30 mouse cellular contexts compared by ENCODE assay signal in genomic region chr17:86824502-86825162, GRCm38 (mm10).
A peak's percentile ranks its signal among the peaks of the same experiment; 100 is the strongest.
DNase-seq lines count a peak whose midpoint lies in the region; ATAC-seq lines count a peak whose summit lies in the region.
"Had no signal": no experiment of that assay in that cellular context is flagged by ENCODE, and none has a peak within 500 bp of the region (broad histone marks: within the 10 kb centered on the region; RNA-seq: fewer than 3 reads in every experiment).

No protein-coding gene starts in this region.

- no peaks in the 10 kb centered on the region for H3K9me3 ChIP-seq in limb, embryonic 11.5 days (ENCODE audit: control insufficient read depth, low read length)
- no peaks in the 10 kb centered on the region for H3K9me3 ChIP-seq in limb, embryonic 10.5 days (replicated peaks)
- no peaks in the 10 kb centered on the region for H3K9me3 ChIP-seq in kidney, embryonic 16.5 days (ENCODE audit: low read length)
- H3K9me3 ChIP-seq: embryonic facial prominence, embryonic 12.5 days; heart, embryonic 15.5 days; hindbrain, embryonic 13.5 days; kidney, embryonic 15.5 days; limb, embryonic 15.5 days; lung, embryonic 15.5 days; neural tube, embryonic 12.5 days had no signal

- no peak overlapping the region for H3K27ac ChIP-seq in limb, embryonic 11.5 days (replicated peaks; ENCODE audit: low read depth, low read length)
- H3K27ac ChIP-seq in limb, embryonic 10.5 days, result no peak overlapping the region
- no peak overlapping the region for H3K27ac ChIP-seq in kidney, embryonic 16.5 days (ENCODE audit: low read length)
- H3K27ac ChIP-seq: embryonic facial prominence, embryonic 12.5 days; heart, embryonic 15.5 days; hindbrain, embryonic 13.5 days; kidney, embryonic 15.5 days; limb, embryonic 15.5 days; liver, embryonic 14.5 days; lung, embryonic 15.5 days; macrophage; neural tube, embryonic 12.5 days had no signal

- 91% methylated on average over 18 of the region's 18 CpGs for WGBS in limb, embryonic 11.5 days
- 92% methylated on average over 18 of the region's 18 CpGs for WGBS in limb, embryonic 10.5 days
- 79% methylated on average over 18 of the region's 18 CpGs for WGBS in kidney, embryonic 16.5 days

- intact Hi-C loops in heart, postnatal 25 days (cut with DNase I), result no loop called here

- H3K4me3 ChIP-seq in limb, embryonic 11.5 days (ENCODE audit: low read depth, low read length), result no peak overlapping the region
- H3K4me3 ChIP-seq in limb, embryonic 10.5 days, result no peak overlapping the region
- no peak overlapping the region for H3K4me3 ChIP-seq in kidney, embryonic 16.5 days (ENCODE audit: low read length)
- H3K4me3 ChIP-seq: embryonic facial prominence, embryonic 12.5 days; heart, embryonic 15.5 days; hindbrain, embryonic 13.5 days; kidney, embryonic 15.5 days; limb, embryonic 15.5 days; lung, embryonic 15.5 days; myocyte; neural tube, embryonic 12.5 days had no signal

- no peaks in the 10 kb centered on the region for H3K27me3 ChIP-seq in limb, embryonic 11.5 days (ENCODE audit: control insufficient read depth, insufficient read depth, low read length)
- H3K27me3 ChIP-seq in limb, embryonic 10.5 days (ENCODE audit: low read depth, poor library complexity, severe bottlenecking), result no peaks in the 10 kb centered on the region
- no peaks in the 10 kb centered on the region for H3K27me3 ChIP-seq in kidney, embryonic 16.5 days (ENCODE audit: insufficient read depth, low read length)
- H3K27me3 ChIP-seq: embryonic facial prominence, embryonic 12.5 days; heart, embryonic 15.5 days; hindbrain, embryonic 13.5 days; kidney, embryonic 15.5 days; limb, embryonic 15.5 days; lung, embryonic 15.5 days; neural tube, embryonic 12.5 days had no signal

- H3K4me2 ChIP-seq in limb, embryonic 11.5 days (ENCODE audit: low read depth, severe bottlenecking), result no peak overlapping the region
- H3K4me2 ChIP-seq in kidney, embryonic 16.5 days (replicated peaks; ENCODE audit: low read depth, low read length), result no peak overlapping the region
- H3K4me2 ChIP-seq: embryonic facial prominence, embryonic 12.5 days; heart, embryonic 15.5 days; hindbrain, embryonic 13.5 days; kidney, embryonic 15.5 days; limb, embryonic 15.5 days; lung, embryonic 15.5 days; midbrain, embryonic 11.5 days; neural tube, embryonic 12.5 days had no signal

- no peaks in the 10 kb centered on the region for H3K36me3 ChIP-seq in limb, embryonic 11.5 days (ENCODE audit: control insufficient read depth, insufficient read depth, low read length)
- no peaks in the 10 kb centered on the region for H3K36me3 ChIP-seq in limb, embryonic 10.5 days
- H3K36me3 ChIP-seq in kidney, embryonic 16.5 days (ENCODE audit: insufficient read depth, low read length), result peaks cover 4% of the 10 kb centered on the region; the same call in 1 of the 2 replicates
- H3K36me3 ChIP-seq: embryonic facial prominence, embryonic 12.5 days; heart, embryonic 15.5 days; hindbrain, embryonic 13.5 days; limb, embryonic 15.5 days; lung, embryonic 15.5 days; neural tube, embryonic 12.5 days had no signal

- H3K9ac ChIP-seq in limb, embryonic 11.5 days (ENCODE audit: low read length), result no peak overlapping the region
- H3K9ac ChIP-seq in kidney, embryonic 16.5 days (replicated peaks; ENCODE audit: low read length), result no peak overlapping the region
- H3K9ac ChIP-seq: embryonic facial prominence, embryonic 12.5 days; forebrain, postnatal 0 days; heart, embryonic 15.5 days; hindbrain, embryonic 13.5 days; kidney, embryonic 15.5 days; limb, embryonic 15.5 days; liver, embryonic 14.5 days; lung, embryonic 15.5 days; neural tube, embryonic 12.5 days had no signal

- H3K4me1 ChIP-seq in limb, embryonic 11.5 days (ENCODE audit: control insufficient read depth, insufficient read depth, low read length), result peaks cover 3% of the 10 kb centered on the region; the same call in 1 of the 2 replicates
- H3K4me1 ChIP-seq in limb, embryonic 10.5 days, result peaks cover 5% of the 10 kb centered on the region; the same call in 1 of the 2 replicates
- no peaks in the 10 kb centered on the region for H3K4me1 ChIP-seq in kidney, embryonic 16.5 days (ENCODE audit: insufficient read depth, low read length)
- H3K4me1 ChIP-seq: hindbrain, embryonic 13.5 days; kidney, embryonic 15.5 days; limb, embryonic 15.5 days; lung, embryonic 15.5 days; neural tube, embryonic 12.5 days had no signal

- ATAC-seq in limb, embryonic 11.5 days (ENCODE audit: insufficient number of reproducible peaks, low FRiP score, low TSS enrichment, low read depth), result no peak
- ATAC-seq in granulocyte monocyte progenitor cell, adult 5-6 weeks (replicated peaks; ENCODE audit: poor library complexity, severe bottlenecking), result peak; percentile 73
- no peak for ATAC-seq in kidney, embryonic 16.5 days (ENCODE audit: low FRiP score, low TSS enrichment)
- ATAC-seq: forebrain, postnatal 0 days had no signal

- DNase-seq in heart, adult 11 months, result peak; percentile 90
- DNase-seq in heart, postnatal 25 days (ENCODE audit: low spot score), result no peak
- peak; percentile 19 for DNase-seq in limb, embryonic 11.5 days (ENCODE audit: low spot score)
- no peak for DNase-seq in limb, embryonic 10.5 days (ENCODE audit: low spot score)
- DNase-seq in testis, postnatal 10 days (ENCODE audit: low spot score), result peak; percentile 33
- DNase-seq in testis, postnatal 14 days (ENCODE audit: low spot score), result no peak
- DNase-seq: adrenal gland, postnatal 14 days; cerebellum, adult 11 months; cerebellum, adult 9-10 months; cerebellum, postnatal 36 days; embryo, embryonic 11 days; forebrain, postnatal 0 days; kidney, adult 11 months; kidney, postnatal 4 days; right cerebral cortex, adult 18-20 months; spleen, adult 18-20 months; thymus, adult 2 months had no signal

Comparison
In these comparisons a context has a peak if more than half of its experiments do, and no peak if none do; other contexts are left out.
1. DNase-seq: peak in heart, adult 11 months (single experiment), limb, embryonic 11.5 days (single experiment) and testis, postnatal 10 days (single experiment); none in heart, postnatal 25 days (single experiment), limb, embryonic 10.5 days (single experiment) and testis, postnatal 14 days (single experiment).